Comparison of ENCODE assay signal across 1 mouse cellular context in the genomic region with DNA sequence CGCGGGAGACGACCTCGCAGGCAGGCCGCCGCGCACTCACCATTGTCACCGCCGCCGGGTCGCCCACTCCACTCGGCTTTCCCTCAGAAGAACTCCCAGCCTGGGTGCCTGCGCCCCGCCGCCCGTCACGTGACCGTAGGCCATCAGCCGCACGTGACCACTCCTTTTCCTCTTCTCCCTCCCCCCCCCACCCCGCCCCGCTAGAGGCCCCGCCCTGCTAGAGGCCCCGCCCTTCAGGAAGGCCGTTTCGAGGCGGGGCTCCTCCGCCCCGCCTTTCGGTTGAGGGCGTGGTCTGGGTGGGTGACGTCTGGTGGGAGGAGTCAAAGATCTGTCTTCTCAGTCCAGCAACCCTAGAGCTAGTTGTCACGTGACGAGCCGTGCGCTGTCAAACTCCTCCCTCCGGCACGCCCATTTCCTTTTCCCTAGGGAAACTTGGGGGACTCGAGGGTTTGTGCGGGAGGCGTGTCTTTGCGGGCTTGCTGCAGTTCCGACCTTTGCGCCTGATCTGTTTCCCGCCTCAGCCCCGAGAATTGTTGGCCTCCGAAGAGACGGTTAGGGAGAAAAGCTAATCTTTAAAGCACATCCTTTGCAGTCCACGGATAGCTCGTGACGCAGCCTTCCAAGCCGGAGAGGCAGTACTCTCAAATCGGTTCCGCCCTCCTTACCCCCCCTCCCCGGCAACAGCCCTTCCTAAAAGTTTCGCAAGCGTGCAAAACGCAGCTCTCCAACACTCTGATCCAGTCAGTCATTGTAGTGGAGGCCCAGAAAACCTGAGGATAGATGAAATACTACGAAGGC.
TF ChIP-seq lines count a peak whose summit lies in the region.

Vps26a (minus strand) TSS at position 188 of the 798 bp plus-strand sequence.

TF ChIP-seq in CH12.LX, 34 proteins besides CTCF, POLR2A, EP300 and RAD21 (continued from another document):
- TF ChIP-seq TBP (conservative IDR thresholded peaks at IDR 0.05; ENCODE audit: low read depth, low read length) (0 out of 2 replicates have a peak, but pooled peaks have one; percentile 8), JUN (IDR thresholded peaks at IDR 0.05; ENCODE audit: insufficient read depth, low read depth, low read length) (no peak), ZNF384 (IDR thresholded peaks at IDR 0.05; ENCODE audit: low read depth, low read length) (no peak), MEF2A (IDR thresholded peaks at IDR 0.05; ENCODE audit: borderline replicate concordance, low read depth, low read length) (0 out of 2 replicates have a peak, but pooled peaks have one; percentile 42), ZMIZ1 (IDR thresholded peaks at IDR 0.05; ENCODE audit: low read depth, low read length) (peak; percentile 42; the same call in 1 of the 2 replicates), NRF1 (IDR thresholded peaks at IDR 0.05; ENCODE audit: low read depth, low read length) (peak; percentile 47; the same call in 1 of the 2 replicates), GABPA (IDR thresholded peaks at IDR 0.05; ENCODE audit: insufficient replicate concordance, low read depth, low read length) (no peak), JUND (conservative IDR thresholded peaks at IDR 0.05; ENCODE audit: low read depth, low read length) (no peak), ETS1 (conservative IDR thresholded peaks at IDR 0.05; ENCODE audit: low read depth, low read length) (no peak), MYC (IDR thresholded peaks at IDR 0.05; ENCODE audit: low read depth, low read length) (peak; percentile 57; the same call in 1 of the 2 replicates), CHD1 (IDR thresholded peaks at IDR 0.05; ENCODE audit: low read depth, low read length) (no peak), USF1 (IDR thresholded peaks at IDR 0.05; ENCODE audit: low read depth, low read length) (peak; percentile 93), MAX (IDR thresholded peaks at IDR 0.05; ENCODE audit: low read length) (peak; percentile 97), ZKSCAN1 (IDR thresholded peaks at IDR 0.05; ENCODE audit: borderline replicate concordance, low read depth, low read length) (no peak), POLR2AphosphoS2 (IDR thresholded peaks at IDR 0.05; ENCODE audit: low read depth, low read length) (no peak), MAZ (IDR thresholded peaks at IDR 0.05; ENCODE audit: low read depth, low read length) (peak; percentile 82), MXI1 (IDR thresholded peaks at IDR 0.05; ENCODE audit: low read depth, low read length) (peak; percentile 87), UBTF (IDR thresholded peaks at IDR 0.05; ENCODE audit: low read depth, low read length) (no peak), CHD2 (IDR thresholded peaks at IDR 0.05; ENCODE audit: low read length) (peak; percentile 28; the same call in 1 of the 2 replicates), NELFE (IDR thresholded peaks at IDR 0.05; ENCODE audit: low read depth, low read length) (no peak; the same call in 1 of the 2 replicates), PAX5 (IDR thresholded peaks at IDR 0.05; ENCODE audit: low read length) (no peak), IRF4 (IDR thresholded peaks at IDR 0.05; ENCODE audit: low read depth, low read length) (peak; percentile 6; the same call in 1 of the 2 replicates), ELF1 (IDR thresholded peaks at IDR 0.05; ENCODE audit: low read depth, low read length) (peak; percentile 71)
